Mouse (Mus musculus): ENCODE measurements at regions not wholly inside any gene's neighbourhood (a gene's known extent, or its start where the extent isn't known, plus 50 kb on each side); places are given as distances from the start of the nearest gene placed in this dataset.

DNA sequence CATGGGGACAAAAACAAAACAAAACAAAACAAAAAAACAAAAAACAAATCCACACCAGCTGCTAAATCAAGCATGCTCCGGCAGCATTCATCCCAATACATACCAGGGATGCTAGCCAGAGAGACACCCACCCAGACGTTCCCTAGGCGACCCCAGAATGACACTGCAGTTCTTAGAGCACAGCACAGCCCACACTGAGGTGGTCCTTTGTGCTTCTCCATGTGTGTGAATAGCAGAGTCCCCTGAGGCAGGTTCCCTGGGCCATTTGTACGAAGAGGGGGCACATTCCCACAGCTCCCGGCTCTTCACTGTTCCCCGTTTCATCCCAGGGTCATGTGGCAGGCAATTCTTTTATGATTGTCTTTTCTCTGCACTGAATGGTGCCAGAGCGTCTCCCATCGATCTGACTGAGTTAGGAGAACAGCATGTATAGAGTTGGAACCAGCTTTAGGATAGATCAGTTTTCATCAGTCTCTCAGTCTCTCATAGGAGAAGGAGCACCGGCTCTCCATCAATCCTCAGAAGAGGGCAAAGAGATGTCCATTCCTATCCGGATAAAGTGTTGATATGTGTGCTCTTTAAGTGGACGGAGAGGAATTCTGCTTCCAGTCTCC is 136.7 kb upstream of the Arl4c start:
- no peak for TF ChIP-seq CTCF (conservative IDR thresholded peaks at IDR 0.05; ENCODE audit: insufficient read depth, insufficient read length, low read depth, low read length)
- TF ChIP-seq POLR2A (IDR thresholded peaks at IDR 0.05; ENCODE audit: low read depth, low read length), result no peak

Measured in kidney, adult 2 months (tissue).